Mouse (Mus musculus) neutrophil, adult 5-6 weeks (primary cell): ENCODE measurements around the gene Nhsl2. TPM values are rescaled to one million over a fixed set of nuclear protein-coding genes. Genes with fewer than 3 reads are reported as not detected.

Source experiments
- ATAC-seq: fragments of 151-379, 151-347 bp; 2 replicates; pipeline ENCODE4 v1.8.0; 2017; ENCODE audit warnings: mild to moderate bottlenecking, moderate TSS enrichment; ENCODE audit not compliant: insufficient number of reproducible peaks, poor library complexity, low FRiP score, severe bottlenecking; ENCODE audit errors: extremely low read depth
- total RNA-seq: library from RNA; stranded (forward); fragments of 200-1000 nt; gene quantifications from 2 replicates; pipeline ENCODE4 v1.2.3, GENCODE M21; 2017

Nhsl2 gene
- total RNA-seq, 1 experiment from 2014 or later: 16.6 TPM

DNA sequence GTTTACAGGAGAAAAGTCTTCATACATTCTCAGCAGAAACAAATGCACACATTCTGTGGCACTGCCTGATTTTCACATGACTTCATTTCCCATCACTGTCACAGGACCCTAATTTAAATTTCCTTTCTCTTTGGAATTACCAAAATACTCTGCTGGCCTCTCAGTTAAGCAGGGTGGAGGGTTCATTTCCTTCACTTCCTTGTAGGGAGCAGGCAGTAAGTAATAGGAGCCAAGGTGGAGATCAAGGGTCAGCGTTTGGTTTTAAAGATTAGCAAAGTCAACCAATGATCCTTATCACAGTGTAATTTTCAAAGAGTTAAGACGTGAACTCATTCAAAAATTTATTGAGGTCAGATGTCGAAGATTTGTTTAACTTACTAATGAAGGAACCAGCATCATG lies 175.8 kb downstream of the Nhsl2 start:
- ATAC-seq: no peak

GRCm38 (mm10) chrX:102031851-102032250 lies 182.7 kb downstream of the Nhsl2 start:
- ATAC-seq: peak; percentile 61; the same call in 1 of the 2 replicates

- ATAC-seq: no peak
Observed at GRCm38 (mm10) chrX:102032431-102032830, 183.2 kb downstream of the Nhsl2 start.

- ATAC-seq: no peak
Observed at GRCm38 (mm10) chrX:102033566-102033965, 184.4 kb downstream of the Nhsl2 start.

GRCm38 (mm10) chrX:102035671-102036070 lies 186.5 kb downstream of the Nhsl2 start:
- ATAC-seq: no peak

GRCm38 (mm10) chrX:102036866-102037361 lies 187.7 kb downstream of the Nhsl2 start:
- ATAC-seq: peak; percentile 84

- ATAC-seq: no peak
Observed at GRCm38 (mm10) chrX:102037506-102037905, 188.3 kb downstream of the Nhsl2 start.

GRCm38 (mm10) chrX:102041562-102041961 lies 192.4 kb downstream of the Nhsl2 start:
- ATAC-seq: no peak

GRCm38 (mm10) chrX:102042386-102042785 lies 193.2 kb downstream of the Nhsl2 start:
- peak; percentile 30; the same call in 1 of the 2 replicates for ATAC-seq

- peak; percentile 36; the same call in 1 of the 2 replicates for ATAC-seq
Observed at GRCm38 (mm10) chrX:102050552-102050951, 201.4 kb downstream of the Nhsl2 start.

- ATAC-seq: no peak
Observed at GRCm38 (mm10) chrX:102051225-102051624, 202.0 kb downstream of the Nhsl2 start.

DNA sequence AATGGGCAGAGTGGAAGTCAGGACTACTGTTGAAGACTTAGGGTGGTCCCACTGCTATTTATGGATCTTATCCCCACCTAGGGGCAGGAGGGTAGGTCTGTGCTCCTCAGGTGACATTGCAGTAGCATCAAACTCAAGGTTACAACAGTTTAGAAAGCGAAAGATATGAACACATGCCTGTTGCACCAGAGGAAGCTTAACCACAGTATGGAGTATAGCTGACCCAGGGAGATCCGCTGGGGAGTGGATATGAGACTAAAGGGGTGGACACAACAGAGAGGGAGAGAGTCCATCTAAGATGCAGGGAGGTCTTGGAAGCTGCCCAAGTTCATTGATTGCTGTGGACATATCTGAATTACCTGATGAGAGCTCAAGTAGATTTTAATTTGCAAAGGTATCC lies 204.2 kb downstream of the Nhsl2 start:
- ATAC-seq: no peak

GRCm38 (mm10) chrX:102054009-102054408 lies 204.8 kb downstream of the Nhsl2 start:
- no peak for ATAC-seq

GRCm38 (mm10) chrX:102059437-102059836 lies 210.3 kb downstream of the Nhsl2 start:
- peak; percentile 85; the same call in 1 of the 2 replicates for ATAC-seq

DNA sequence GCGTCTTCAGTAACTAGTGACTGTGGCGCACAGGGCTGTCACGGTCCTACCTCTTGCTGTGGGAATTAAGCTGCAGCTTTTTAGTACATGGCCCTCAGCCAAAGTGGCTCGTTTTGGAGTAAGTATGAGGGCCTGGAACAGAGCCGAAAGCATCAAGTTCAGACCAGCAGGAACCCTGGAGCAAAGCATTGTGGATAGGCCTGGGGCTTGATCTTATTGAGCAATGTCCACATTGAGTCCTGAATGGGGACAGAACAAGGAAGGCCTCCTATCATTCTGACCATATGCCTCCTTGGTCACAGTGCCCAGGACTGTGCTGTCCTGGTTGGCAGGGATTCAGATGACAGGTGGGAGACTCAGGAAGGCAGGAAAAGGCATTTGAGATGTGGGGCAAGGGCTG lies 211.1 kb downstream of the Nhsl2 start:
- no peak for ATAC-seq

- ATAC-seq: 0 out of 2 replicates have a peak, but pooled peaks have one; percentile 21
Observed at GRCm38 (mm10) chrX:102060891-102061290, 211.7 kb downstream of the Nhsl2 start.

DNA sequence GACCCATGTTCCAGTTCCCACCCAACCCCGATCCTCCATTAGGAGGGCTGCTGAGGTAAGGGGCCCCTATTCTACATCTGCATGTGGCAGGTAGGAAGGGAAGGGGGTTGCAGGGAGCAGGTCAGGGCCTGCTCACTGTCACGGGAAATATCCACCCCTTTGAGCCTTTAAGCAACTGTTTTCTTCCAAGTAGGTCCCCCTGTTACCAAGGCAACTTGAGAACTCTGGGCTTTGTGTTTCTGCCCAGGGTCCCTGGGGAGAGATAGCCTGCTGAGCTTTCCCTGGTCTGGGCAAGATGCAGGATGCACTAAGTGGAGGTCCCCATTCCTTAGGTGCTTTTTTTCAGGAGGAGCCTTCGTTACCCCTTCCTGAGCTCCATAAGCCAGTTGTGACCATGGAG lies 214.9 kb downstream of the Nhsl2 start:
- no peak for ATAC-seq

GRCm38 (mm10) chrX:102065213-102065775 lies 216.1 kb downstream of the Nhsl2 start:
- no peak for ATAC-seq

DNA sequence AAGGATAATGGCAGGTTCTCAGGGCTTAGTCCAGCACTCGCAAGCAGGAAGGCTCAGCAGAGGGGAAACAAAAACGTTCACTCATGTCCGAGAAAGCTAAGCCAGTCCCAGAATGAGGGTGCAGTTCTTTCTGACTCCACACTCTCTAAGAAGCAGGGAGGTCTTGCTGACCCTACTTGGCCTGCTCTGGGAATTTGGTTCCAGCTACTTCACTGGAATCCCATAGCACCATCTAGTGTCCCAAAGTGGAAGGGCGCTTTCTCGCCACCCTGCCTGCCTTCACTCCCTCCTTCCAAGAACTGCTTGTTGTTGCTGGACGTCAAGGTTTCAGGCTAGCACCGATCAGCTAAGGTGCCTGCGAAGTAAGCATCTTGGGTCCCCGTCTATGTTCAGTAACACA lies 216.9 kb downstream of the Nhsl2 start:
- ATAC-seq: peak; percentile 63; the same call in 1 of the 2 replicates

GRCm38 (mm10) chrX:102067118-102067517 lies 217.9 kb downstream of the Nhsl2 start:
- no peak for ATAC-seq
